Mouse (Mus musculus) lung, postnatal 0 days (tissue): ENCODE measurements around the gene Ap2s1. TPM values are rescaled to one million over a fixed set of nuclear protein-coding genes. Genes with fewer than 3 reads are reported as not detected.

Experiments
- ATAC-seq: fragments of 200-750 bp; cut with Nextera tagmentation; 2 replicates; pipeline ENCODE4 v1.8.0; 2017; ENCODE audit warnings: moderate library complexity
- DNase-seq: peaks from one replicate; pipeline ENCODE4 v3.0.0-alpha.2; 2016; ENCODE audit warnings: low spot score
- H3K27ac ChIP-seq: fragments of 300-500 bp; sonication (generic); 2 replicates; pipeline ENCODE4 v1.5.1; 2014; ENCODE audit warnings: antibody characterized with exemption, mild to moderate bottlenecking, low read length, mixed read lengths
- H3K27me3 ChIP-seq: fragments of 300-500 bp; sonication (generic); replicated peaks from 2 replicates; pipeline ENCODE4 v1.6.1; 2014; ENCODE audit warnings: low read length, mixed read lengths; ENCODE audit not compliant: insufficient read depth
- H3K36me3 ChIP-seq: fragments of 300-500 bp; sonication (generic); 2 replicates; pipeline ENCODE4 v1.6.1; 2014; ENCODE audit warnings: low read length, mixed read lengths; ENCODE audit not compliant: insufficient read depth
- H3K4me1 ChIP-seq: fragments of 300-500 bp; sonication (generic); 2 replicates; pipeline ENCODE4 v1.6.1; 2014; ENCODE audit warnings: antibody characterized with exemption, low read depth, low read length, mixed read lengths; ENCODE audit not compliant: insufficient read depth
- H3K4me2 ChIP-seq: fragments of 300-500 bp; sonication (generic); replicated peaks from 2 replicates; pipeline ENCODE4 v1.6.1; 2014; ENCODE audit warnings: low read depth, mild to moderate bottlenecking, low read length, moderate library complexity, mixed read lengths
- H3K4me3 ChIP-seq: fragments of 300-500 bp; sonication (generic); 2 replicates; pipeline ENCODE4 v1.5.1; 2014; ENCODE audit warnings: low read depth, low read length
- H3K9ac ChIP-seq: fragments of 300-500 bp; sonication (generic); replicated peaks from 2 replicates; pipeline ENCODE4 v1.6.1; 2014; ENCODE audit warnings: low read depth, mild to moderate bottlenecking
- H3K9me3 ChIP-seq: fragments of 300-500 bp; sonication (generic); 2 replicates; pipeline ENCODE4 v1.6.1; 2016; ENCODE audit warnings: low read length, mixed read lengths
- CTCF ChIP-seq: IDR thresholded peaks from 2 replicates; pipeline ENCODE4 v1.5.1; 2016; ENCODE audit warnings: antibody characterized with exemption, mild to moderate bottlenecking
- EP300 ChIP-seq: IDR thresholded peaks from 2 replicates; pipeline ENCODE4 v1.6.1; 2016; ENCODE audit warnings: antibody characterized with exemption, mild to moderate bottlenecking, control low read depth
- WGBS: fragments of 180-500 bp; shearing (Covaris S2); extraction: QIAGEN DNeasy Blood & Tissue Kit; methylation state at CpG from one replicate; pipeline ENCODE4 v1.1.7; 2014; 5-methylcytosine and 5-hydroxymethylcytosine counted together
- polyA plus RNA-seq: library from polyadenylated mRNA; unstranded; fragments of >200 nt; fragmentation: Nextera tagmentation; extraction: Ambion mirVana; gene quantifications from 2 replicates; pipeline ENCODE4 v1.2.1, GENCODE M21; 2015

Gene Ap2s1
- polyA plus RNA-seq = 240 and 261 TPM in 2 replicates

- H3K27ac ChIP-seq = peak within 1 kb of the TSS; percentile 51; the same call in 1 of the 2 replicates
- DNase-seq = peak; percentile 99
- no peaks in the 10 kb centered on the region for H3K36me3 ChIP-seq
- TF ChIP-seq CTCF (no peak), EP300 (no peak)
- peak; percentile 98 for ATAC-seq
- under 1% methylated on average over 33 of the region's 34 CpGs for WGBS
- peak within 1 kb of the TSS; percentile 62 for H3K4me2 ChIP-seq
- H3K4me1 ChIP-seq = peaks cover 12% of the 10 kb centered on the region; the same call in 1 of the 2 replicates
- no peaks in the 10 kb centered on the region for H3K27me3 ChIP-seq
- H3K9ac ChIP-seq = peak within 1 kb of the TSS; percentile 84
- peak within 1 kb of the TSS; percentile 72 for H3K4me3 ChIP-seq
- H3K9me3 ChIP-seq = no peaks in the 10 kb centered on the region
Measured at GRCm38 (mm10) chr7:16738073-16738696, at the start of gene Ap2s1. Ap2s1 (plus strand) TSS chr7:16738410.

GRCm38 (mm10) chr7:16689196-16689595 lies 49.0 kb upstream of the Ap2s1 start:
- no peaks in the 10 kb centered on the region for H3K4me1 ChIP-seq
- no peaks in the 10 kb centered on the region for H3K27me3 ChIP-seq
- ATAC-seq (peak; percentile 41; the same call in 1 of the 2 replicates), DNase-seq (peak; percentile 22)
- H3K4me3 ChIP-seq = no peak overlapping the region
- H3K4me2 ChIP-seq = no peak overlapping the region
- TF ChIP-seq EP300 (no peak), CTCF (peak; percentile 20; the same call in 1 of the 2 replicates)
- H3K27ac ChIP-seq = no peak overlapping the region
- WGBS = 56% methylated on average over 5 of the region's 5 CpGs
- no peaks in the 10 kb centered on the region for H3K9me3 ChIP-seq
- no peaks in the 10 kb centered on the region for H3K36me3 ChIP-seq
- H3K9ac ChIP-seq = no peak overlapping the region

- ATAC-seq = no peak
- Histone ChIP-seq H3K9me3 (no peaks in the 10 kb centered on the region), H3K4me1 (no peaks in the 10 kb centered on the region), H3K27ac (no peak overlapping the region), H3K36me3 (no peaks in the 10 kb centered on the region), H3K27me3 (no peaks in the 10 kb centered on the region), H3K4me2 (no peak overlapping the region), H3K4me3 (no peak overlapping the region), H3K9ac (no peak overlapping the region)
- TF ChIP-seq EP300 = no peak
- peak; percentile 54 for TF ChIP-seq CTCF
- no peak for DNase-seq
- WGBS = 39% methylated on average over 3 of the region's 3 CpGs
Measured at GRCm38 (mm10) chr7:16695025-16695424, 43.2 kb upstream of the Ap2s1 start.

- TF ChIP-seq EP300 (no peak), CTCF (peak; percentile 77)
- DNase-seq = peak; percentile 57
- no peaks in the 10 kb centered on the region for H3K27me3 ChIP-seq
- no peak overlapping the region for H3K4me3 ChIP-seq
- peak; percentile 48; the same call in 1 of the 2 replicates for ATAC-seq
- H3K4me1 ChIP-seq = no peaks in the 10 kb centered on the region
- no peak overlapping the region for H3K9ac ChIP-seq
- no peaks in the 10 kb centered on the region for H3K36me3 ChIP-seq
- no peak overlapping the region for H3K27ac ChIP-seq
- H3K4me2 ChIP-seq = no peak overlapping the region
- no peaks in the 10 kb centered on the region for H3K9me3 ChIP-seq
- WGBS = 19% methylated on average over 2 of the region's 2 CpGs
Measured at GRCm38 (mm10) chr7:16699042-16699441, 39.2 kb upstream of the Ap2s1 start.

GRCm38 (mm10) chr7:16700583-16700982 lies 37.6 kb upstream of the Ap2s1 start:
- Histone ChIP-seq H3K4me3 (no peak overlapping the region), H3K4me2 (no peak overlapping the region), H3K4me1 (no peaks in the 10 kb centered on the region), H3K27ac (no peak overlapping the region), H3K27me3 (no peaks in the 10 kb centered on the region), H3K9me3 (no peaks in the 10 kb centered on the region), H3K9ac (no peak overlapping the region), H3K36me3 (no peaks in the 10 kb centered on the region)
- WGBS = 45% methylated on average over 5 of the region's 5 CpGs
- no peak for TF ChIP-seq CTCF
- TF ChIP-seq EP300 = no peak
- peak; percentile 67 for ATAC-seq
- peak; percentile 56 for DNase-seq

GRCm38 (mm10) chr7:16706385-16706784 lies 31.8 kb upstream of the Ap2s1 start:
- DNase-seq = peak; percentile 72
- no peak overlapping the region for H3K4me3 ChIP-seq
- H3K9ac ChIP-seq = no peak overlapping the region
- H3K4me1 ChIP-seq = no peaks in the 10 kb centered on the region; the same call in 1 of the 2 replicates
- TF ChIP-seq CTCF = no peak
- peak; percentile 31; the same call in 1 of the 2 replicates for TF ChIP-seq EP300
- ATAC-seq = peak; percentile 81
- no peak overlapping the region for H3K27ac ChIP-seq
- no peaks in the 10 kb centered on the region for H3K9me3 ChIP-seq
- no peaks in the 10 kb centered on the region for H3K27me3 ChIP-seq
- 7% methylated on average over 9 of the region's 9 CpGs for WGBS
- H3K36me3 ChIP-seq = no peaks in the 10 kb centered on the region
- no peak overlapping the region for H3K4me2 ChIP-seq
